Mouse (Mus musculus): Measurements from ENCODE around the gene Gm20388. TPM values are rescaled to one million over a fixed set of nuclear protein-coding genes. Genes with fewer than 3 reads are reported as not detected.
"Not testable (repeated sequence)": the region's sequence is repeated elsewhere in the genome, so short reads cannot be mapped to it uniquely, and the experiment has no call there.

Gm20388 gene
- polyA plus RNA-seq, 1 experiment from 2014 or later = 3.6 TPM

- Histone ChIP-seq H3K4me3 (no peak overlapping the region), H3K36me3 (replicated peaks) (peaks cover 95% of the 10 kb centered on the region), H3K4me1 (no peaks in the 10 kb centered on the region), H3K27me3 (replicated peaks; ENCODE audit: low read depth, poor library complexity, severe bottlenecking) (no peaks in the 10 kb centered on the region), H3K27ac (replicated peaks) (no peak overlapping the region), H3K9me3 (no peaks in the 10 kb centered on the region)
- DNase-seq (ENCODE audit: low spot score) = peak; percentile 79
- WGBS = 17% methylated on average over 2 of the region's 2 CpGs
Measured at GRCm38 (mm10) chr8:123924719-123925118, 4014.1 kb downstream of the Gm20388 start.

GRCm38 (mm10) chr8:123925671-123926070, 4015.0 kb downstream of the Gm20388 start:
- no peak for DNase-seq (ENCODE audit: low spot score)
- no peaks in the 10 kb centered on the region for H3K9me3 ChIP-seq
- H3K4me3 ChIP-seq = no peak overlapping the region
- H3K4me1 ChIP-seq = no peaks in the 10 kb centered on the region
- no peak overlapping the region for H3K27ac ChIP-seq (replicated peaks)
- WGBS = 90% methylated on average over 3 of the region's 3 CpGs
- H3K36me3 ChIP-seq (replicated peaks) = peaks cover 95% of the 10 kb centered on the region
- H3K27me3 ChIP-seq (replicated peaks; ENCODE audit: low read depth, poor library complexity, severe bottlenecking) = no peaks in the 10 kb centered on the region

GRCm38 (mm10) chr8:123929026-123929425, 4018.4 kb downstream of the Gm20388 start:
- no peak for DNase-seq (ENCODE audit: low spot score)
- WGBS = 90% methylated on average over 7 of the region's 7 CpGs
- no peaks in the 10 kb centered on the region for H3K4me1 ChIP-seq
- H3K4me3 ChIP-seq = no peak overlapping the region
- H3K36me3 ChIP-seq (replicated peaks) = peaks cover 95% of the 10 kb centered on the region
- H3K27me3 ChIP-seq (replicated peaks; ENCODE audit: low read depth, poor library complexity, severe bottlenecking) = no peaks in the 10 kb centered on the region
- H3K9me3 ChIP-seq = no peaks in the 10 kb centered on the region
- H3K27ac ChIP-seq (replicated peaks) = no peak overlapping the region

- H3K4me1 ChIP-seq = peaks cover 18% of the 10 kb centered on the region
- H3K27ac ChIP-seq (replicated peaks) = peak within 1 kb of the TSS; percentile 89
- peak within 1 kb of the TSS; percentile 75 for H3K4me3 ChIP-seq
- peaks cover 41% of the 10 kb centered on the region for H3K36me3 ChIP-seq (replicated peaks)
- H3K27me3 ChIP-seq (replicated peaks; ENCODE audit: low read depth, poor library complexity, severe bottlenecking) = no peaks in the 10 kb centered on the region
- under 1% methylated on average over 77 of the region's 77 CpGs for WGBS
- DNase-seq (ENCODE audit: low spot score) = peak; percentile 99
- no peaks in the 10 kb centered on the region for H3K9me3 ChIP-seq
Measured at GRCm38 (mm10) chr8:123948942-123949685, 4038.5 kb downstream of the Gm20388 start, which contains the start of gene Nup133. Gene Nup133, minus strand, starts transcription at chr8:123949265.

- 4% methylated on average over 10 of the region's 10 CpGs for WGBS
- Histone ChIP-seq H3K4me1 (peaks cover 18% of the 10 kb centered on the region), H3K36me3 (replicated peaks) (peaks cover 42% of the 10 kb centered on the region), H3K27ac (replicated peaks) (peak overlapping the region; percentile 89), H3K27me3 (replicated peaks; ENCODE audit: low read depth, poor library complexity, severe bottlenecking) (no peaks in the 10 kb centered on the region), H3K9me3 (no peaks in the 10 kb centered on the region), H3K4me3 (peak overlapping the region; percentile 75)
- no peak for DNase-seq (ENCODE audit: low spot score)
Measured at GRCm38 (mm10) chr8:123949686-123949986, 4039.0 kb downstream of the Gm20388 start.

- H3K27me3 ChIP-seq (replicated peaks; ENCODE audit: low read depth, poor library complexity, severe bottlenecking) = no peaks in the 10 kb centered on the region
- peak overlapping the region; percentile 89 for H3K27ac ChIP-seq (replicated peaks)
- peaks cover 18% of the 10 kb centered on the region for H3K4me1 ChIP-seq
- no peaks in the 10 kb centered on the region for H3K9me3 ChIP-seq
- H3K4me3 ChIP-seq = peak overlapping the region; percentile 75
- H3K36me3 ChIP-seq (replicated peaks) = peaks cover 41% of the 10 kb centered on the region
- WGBS = 32% methylated on average over 10 of the region's 10 CpGs
- peak; percentile 65 for DNase-seq (ENCODE audit: low spot score)
Measured at GRCm38 (mm10) chr8:123950077-123950802, 4039.6 kb downstream of the Gm20388 start.

GRCm38 (mm10) chr8:123953686-123954085, 4043.0 kb downstream of the Gm20388 start:
- H3K4me3 ChIP-seq = no peak overlapping the region
- H3K9me3 ChIP-seq = no peaks in the 10 kb centered on the region
- no peaks in the 10 kb centered on the region for H3K27me3 ChIP-seq (replicated peaks; ENCODE audit: low read depth, poor library complexity, severe bottlenecking)
- peaks cover 9% of the 10 kb centered on the region for H3K4me1 ChIP-seq
- peaks cover 42% of the 10 kb centered on the region for H3K36me3 ChIP-seq (replicated peaks)
- H3K27ac ChIP-seq (replicated peaks) = no peak overlapping the region
- no peak for DNase-seq (ENCODE audit: low spot score)
- 89% methylated on average over 8 of the region's 8 CpGs for WGBS

GRCm38 (mm10) chr8:123954246-123954645, 4043.6 kb downstream of the Gm20388 start:
- no peaks in the 10 kb centered on the region for H3K27me3 ChIP-seq (replicated peaks; ENCODE audit: low read depth, poor library complexity, severe bottlenecking)

GRCm38 (mm10) chr8:123958130-123958529, 4047.5 kb downstream of the Gm20388 start:
- no peak for DNase-seq (ENCODE audit: low spot score)
- Histone ChIP-seq H3K36me3 (replicated peaks) (peaks cover 72% of the 10 kb centered on the region), H3K9me3 (no peaks in the 10 kb centered on the region), H3K4me3 (no peak overlapping the region), H3K4me1 (no peaks in the 10 kb centered on the region), H3K27me3 (replicated peaks; ENCODE audit: low read depth, poor library complexity, severe bottlenecking) (no peaks in the 10 kb centered on the region), H3K27ac (replicated peaks) (no peak overlapping the region)
- WGBS = 80% methylated on average over 17 of the region's 17 CpGs

More at GRCm38 (mm10) chr8:123954246-123954645, 4043.6 kb downstream of the Gm20388 start:
- H3K9me3 ChIP-seq = no peaks in the 10 kb centered on the region
- H3K4me1 ChIP-seq = peaks cover 9% of the 10 kb centered on the region
- peaks cover 48% of the 10 kb centered on the region for H3K36me3 ChIP-seq (replicated peaks)
- no peak for DNase-seq (ENCODE audit: low spot score)
- H3K27ac ChIP-seq (replicated peaks) = no peak overlapping the region
- no peak overlapping the region for H3K4me3 ChIP-seq
- WGBS = 92% methylated on average over 8 of the region's 8 CpGs

GRCm38 (mm10) chr8:123959473-123959872, 4048.8 kb downstream of the Gm20388 start:
- 91% methylated on average over 6 of the region's 6 CpGs for WGBS
- H3K9me3 ChIP-seq = no peaks in the 10 kb centered on the region
- no peak overlapping the region for H3K27ac ChIP-seq (replicated peaks)
- no peak for DNase-seq (ENCODE audit: low spot score)
- no peaks in the 10 kb centered on the region for H3K27me3 ChIP-seq (replicated peaks; ENCODE audit: low read depth, poor library complexity, severe bottlenecking)
- peaks cover 68% of the 10 kb centered on the region for H3K36me3 ChIP-seq (replicated peaks)
- no peak overlapping the region for H3K4me3 ChIP-seq
- H3K4me1 ChIP-seq = no peaks in the 10 kb centered on the region

- no peaks in the 10 kb centered on the region for H3K9me3 ChIP-seq
- DNase-seq (ENCODE audit: low spot score) = no peak
- H3K4me3 ChIP-seq = no peak overlapping the region
- no peaks in the 10 kb centered on the region for H3K27me3 ChIP-seq (replicated peaks; ENCODE audit: low read depth, poor library complexity, severe bottlenecking)
- no peak overlapping the region for H3K27ac ChIP-seq (replicated peaks)
- no peaks in the 10 kb centered on the region for H3K4me1 ChIP-seq
- peaks cover 67% of the 10 kb centered on the region for H3K36me3 ChIP-seq (replicated peaks)
- WGBS = 86% methylated on average over 9 of the region's 9 CpGs
Measured at GRCm38 (mm10) chr8:123960056-123960455, 4049.4 kb downstream of the Gm20388 start.

- not testable (repeated sequence) for H3K27me3 ChIP-seq (replicated peaks; ENCODE audit: low read depth, poor library complexity, severe bottlenecking); H3K27ac ChIP-seq (replicated peaks); DNase-seq (ENCODE audit: low spot score); H3K4me3 ChIP-seq; H3K9me3 ChIP-seq; H3K4me1 ChIP-seq
- 94% methylated on average over 5 of the region's 5 CpGs for WGBS
- H3K36me3 ChIP-seq (replicated peaks) = peaks cover 64% of the 10 kb centered on the region
Measured at GRCm38 (mm10) chr8:123960556-123960955, 4049.9 kb downstream of the Gm20388 start.

GRCm38 (mm10) chr8:123961371-123961770, 4050.7 kb downstream of the Gm20388 start:
- WGBS = 74% methylated on average over 1 of the region's 1 CpGs
- Histone ChIP-seq H3K9me3 (no peaks in the 10 kb centered on the region), H3K36me3 (replicated peaks) (peaks cover 70% of the 10 kb centered on the region), H3K4me3 (no peak overlapping the region), H3K27ac (replicated peaks) (no peak overlapping the region), H3K27me3 (replicated peaks; ENCODE audit: low read depth, poor library complexity, severe bottlenecking) (no peaks in the 10 kb centered on the region), H3K4me1 (no peaks in the 10 kb centered on the region)
- DNase-seq (ENCODE audit: low spot score) = no peak

All from embryonic facial prominence, embryonic 10.5 days (tissue).